Mouse (Mus musculus) heart, postnatal 36 days (tissue): ENCODE data around the gene Mmd. TPM values are rescaled to one million over a fixed set of nuclear protein-coding genes. Genes with fewer than 3 reads are reported as not detected.
"Not testable (repeated sequence)": the region's sequence is repeated elsewhere in the genome, so short reads cannot be mapped to it uniquely, and the experiment has no call there.

ENCODE experiments used
- DNase-seq, 2 experiments: peaks; one replicate each; pipeline ENCODE4 v3.0.0; 2021 to 2022
- intact Hi-C: fragments of 180-260 bp; cut with DNase I; formaldehyde crosslinking; loops from one replicate; pipeline ENCODE4 v1.15.1; 2025
- total RNA-seq, 2 experiments: library from RNA; stranded (reverse); gene quantifications; 2 replicates each; pipeline ENCODE4 v1.2.3; 2021

The Mmd gene
- total RNA-seq, 2 experiments from 2014 or later, result 21.8 to 38.8 TPM

DNA sequence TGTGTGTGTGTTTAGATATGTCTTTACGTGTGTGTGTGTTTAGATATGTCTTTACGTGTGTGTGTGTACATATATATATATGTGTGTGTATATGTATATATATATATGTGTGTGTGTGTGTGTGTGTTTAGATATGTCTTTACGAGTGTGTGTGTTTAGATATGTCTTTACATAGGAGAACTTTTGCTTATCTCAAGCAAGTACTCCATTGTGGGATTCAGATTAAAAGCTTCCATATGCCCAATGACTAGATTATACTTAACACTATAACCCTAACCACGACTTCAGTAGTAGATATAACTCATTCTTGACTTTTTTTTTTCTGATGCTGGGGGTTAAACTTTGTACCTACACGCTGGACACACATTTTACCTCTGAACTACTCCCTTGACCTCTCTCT lies 30.8 kb downstream of the Mmd start:
- no peak for DNase-seq
- intact Hi-C loops, result no loop called here

GRCm38 (mm10) chr11:90281943-90282342 lies 32.7 kb downstream of the Mmd start:
- DNase-seq, intact Hi-C loops: not testable (repeated sequence)

DNA sequence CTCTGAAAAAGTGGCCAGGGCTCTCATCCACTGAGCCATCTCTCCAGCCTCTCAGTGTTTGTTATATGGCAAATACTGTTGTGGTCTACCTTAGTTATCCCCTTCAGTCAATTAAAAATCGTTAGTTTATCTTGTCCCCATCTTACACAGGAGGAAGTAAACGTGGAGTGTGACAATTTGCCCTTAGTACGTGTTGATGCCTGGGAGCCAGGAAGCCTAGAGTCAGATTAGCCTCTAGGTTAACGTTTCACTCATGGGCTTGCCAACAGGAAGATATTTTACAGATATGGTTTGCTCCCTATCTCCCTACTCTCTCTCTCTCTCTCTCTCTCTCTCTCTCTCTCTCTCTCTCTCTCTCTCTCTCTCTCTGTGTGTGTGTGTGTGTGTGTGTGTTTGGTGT lies 33.9 kb downstream of the Mmd start:
- intact Hi-C loops, result no loop called here
- no peak for DNase-seq

DNA sequence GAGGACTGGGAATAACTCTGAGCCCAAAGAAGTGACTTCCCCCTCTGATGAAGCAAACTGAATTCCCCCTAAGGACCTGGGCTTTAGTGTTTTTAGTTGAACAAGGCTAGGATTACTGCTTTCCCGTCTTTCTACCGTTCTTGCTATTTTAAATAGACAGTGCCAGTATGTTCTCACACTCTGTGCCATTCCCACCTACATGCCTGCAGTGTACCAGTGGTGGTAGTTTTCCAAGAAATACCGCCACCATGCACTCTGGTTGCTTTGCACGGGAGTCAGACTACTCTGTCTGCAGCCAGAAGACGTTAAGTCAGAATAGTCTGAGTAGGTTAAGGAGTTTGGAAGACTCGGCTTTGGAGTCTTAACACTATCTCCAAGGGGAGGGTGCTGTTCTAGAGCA lies 34.3 kb downstream of the Mmd start:
- no peak for DNase-seq
- intact Hi-C loops, result no loop called here

GRCm38 (mm10) chr11:90284079-90284478 lies 34.8 kb downstream of the Mmd start:
- no peak for DNase-seq
- intact Hi-C loops, result no loop called here

DNA sequence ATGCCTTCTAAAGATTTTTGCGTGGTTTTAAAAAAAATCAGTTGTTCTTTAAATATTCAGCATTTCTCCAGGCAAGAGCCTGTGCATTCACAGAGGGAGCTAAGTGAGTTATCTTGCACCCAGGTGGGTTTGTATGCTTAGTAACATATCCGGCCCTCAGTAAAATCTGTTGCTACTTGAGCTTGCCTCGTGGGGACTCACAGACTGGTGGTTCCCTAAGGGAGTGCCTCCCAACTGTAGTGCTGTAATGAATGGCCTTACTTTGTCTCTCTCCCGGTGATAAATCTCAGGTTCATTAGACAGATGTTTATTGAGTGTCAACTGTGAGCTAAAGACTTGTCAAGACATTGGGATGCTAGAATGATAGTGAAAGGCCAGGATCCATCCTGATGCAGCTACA lies 35.4 kb downstream of the Mmd start:
- intact Hi-C loops, result no loop called here
- no peak for DNase-seq

- intact Hi-C loops, result no loop called here
Observed at GRCm38 (mm10) chr11:90286550-90287154, 37.4 kb downstream of the Mmd start.

GRCm38 (mm10) chr11:90291156-90291555 lies 41.9 kb downstream of the Mmd start:
- DNase-seq, result no peak
- intact Hi-C loops, result loop anchor here (5.0 kb wide), 1 partner anchor 284 kb away; no protein-coding TSS in a partner anchor

More at GRCm38 (mm10) chr11:90286550-90287154, 37.4 kb downstream of the Mmd start:
- DNase-seq, result no peak

GRCm38 (mm10) chr11:90292766-90293165 lies 43.5 kb downstream of the Mmd start:
- intact Hi-C loops, result loop anchor here (5.0 kb wide), 1 partner anchor 285 kb away; no protein-coding TSS in a partner anchor
- DNase-seq, result no peak

GRCm38 (mm10) chr11:90294622-90295021 lies 45.4 kb downstream of the Mmd start:
- intact Hi-C loops, result loop anchor here (5.0 kb wide), 1 partner anchor 287 kb away; no protein-coding TSS in a partner anchor
- no peak for DNase-seq

- DNase-seq, result no peak
- intact Hi-C loops, result loop anchor here (2.0 kb wide), 2 partner anchors 121 to 311 kb away; no protein-coding TSS in a partner anchor
Observed at GRCm38 (mm10) chr11:90306067-90306466, 56.8 kb downstream of the Mmd start.

GRCm38 (mm10) chr11:90306993-90307392 lies 57.7 kb downstream of the Mmd start:
- intact Hi-C loops, result loop anchor here (2.0 kb wide), 2 partner anchors 122 to 310 kb away; no protein-coding TSS in a partner anchor
- peak; percentile 66 to 69 for DNase-seq

GRCm38 (mm10) chr11:90314606-90315005 lies 65.3 kb downstream of the Mmd start:
- intact Hi-C loops, result loop anchor here (5.0 kb wide), 1 partner anchor 103 kb away; no protein-coding TSS in a partner anchor
- DNase-seq, result no peak

- intact Hi-C loops, result loop anchor here (2.0 to 5.0 kb wide), 2 partner anchors 73 to 100 kb away; partner anchors contain the start of gene Hlf
- peak; percentile 43 to 46 for DNase-seq
Observed at GRCm38 (mm10) chr11:90317482-90317881, 68.2 kb downstream of the Mmd start.

DNA sequence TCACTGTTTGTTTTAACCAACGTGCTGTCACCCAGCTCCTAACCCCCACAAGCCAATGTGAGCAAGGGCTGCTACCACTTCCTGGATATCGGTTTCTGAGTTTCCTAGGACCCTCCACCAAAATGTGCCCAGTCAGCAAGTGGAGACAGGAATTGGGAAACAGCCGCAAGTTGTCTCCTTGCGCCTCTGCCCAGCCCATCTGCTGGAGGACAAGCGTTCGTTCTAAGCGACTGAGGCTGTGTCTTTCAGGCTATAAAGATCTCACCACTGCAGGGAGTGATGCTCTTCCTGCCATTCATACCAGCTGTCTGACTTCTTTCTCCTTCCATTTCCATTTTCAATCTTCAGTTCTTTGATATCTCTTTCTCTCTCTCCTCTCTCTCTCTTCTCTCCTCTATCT lies 71.7 kb downstream of the Mmd start:
- no peak for DNase-seq
- intact Hi-C loops, result no loop called here

DNA sequence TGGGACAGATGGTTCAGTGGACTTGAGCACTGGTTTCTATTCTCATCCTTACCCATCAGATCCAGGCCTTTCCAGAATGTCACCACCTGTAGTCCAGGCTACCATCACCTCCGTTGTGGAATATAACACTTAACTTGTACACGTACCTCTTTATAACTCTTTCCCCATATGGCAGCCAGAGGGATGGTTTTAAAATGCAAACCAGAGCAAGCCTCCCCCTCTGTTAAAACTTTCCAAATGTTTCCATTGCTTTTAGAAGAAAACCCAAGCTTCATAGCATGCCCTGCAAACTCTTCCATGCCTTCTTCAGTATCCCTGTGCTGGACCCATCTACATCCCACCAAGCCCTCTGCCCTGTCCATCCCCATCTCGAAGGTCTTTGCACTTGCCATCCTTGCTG lies 75.3 kb downstream of the Mmd start:
- no peak for DNase-seq
- intact Hi-C loops, result no loop called here

- no peak for DNase-seq
- intact Hi-C loops, result no loop called here
Observed at GRCm38 (mm10) chr11:90326146-90326545, 76.9 kb downstream of the Mmd start.

DNA sequence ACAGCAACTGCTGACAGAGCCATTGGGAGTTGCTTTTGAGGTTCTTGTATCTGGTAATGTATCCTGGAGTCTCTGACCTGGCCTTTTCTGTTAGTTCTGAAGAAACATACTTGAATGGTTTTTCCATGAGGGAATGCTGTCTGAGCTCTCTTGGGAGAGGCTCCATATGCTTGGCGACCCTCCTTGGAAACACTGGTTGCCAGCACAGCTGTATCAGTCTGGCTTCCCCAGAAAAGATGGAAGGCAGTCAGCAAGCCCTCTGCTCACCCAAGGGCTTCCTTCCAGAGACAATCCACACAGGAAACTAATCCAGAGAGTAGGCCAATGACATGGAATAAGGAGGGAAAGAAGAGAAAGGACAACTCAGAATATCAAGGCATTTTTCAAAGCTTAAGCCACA lies 77.6 kb downstream of the Mmd start:
- peak; percentile 56 to 63 for DNase-seq
- intact Hi-C loops, result no loop called here
